Mouse (Mus musculus): ENCODE results near the gene Gm20594. TPM values are rescaled to one million over a fixed set of nuclear protein-coding genes. Genes with fewer than 3 reads are reported as not detected.

Gm20594 gene
- total RNA-seq (2014; fragmentation: Nextera tagmentation) (not detected in 2 replicates), total RNA-seq (2017) (not detected in 2 replicates), polyA plus RNA-seq (2012) (not detected in 2 replicates)

GRCm38 (mm10) chr6:79817616-79818015 lies at the start of gene Gm20594:
Gene Gm20594 (plus strand): TSS chr6:79817916.
- H3K36me3 ChIP-seq (replicated peaks), result no peaks in the 10 kb centered on the region
- no peaks in the 10 kb centered on the region for H3K9me3 ChIP-seq (replicated peaks)
- no peak for ATAC-seq (ENCODE audit: extremely low read depth, insufficient number of reproducible peaks, low FRiP score, poor library complexity, severe bottlenecking)
- TF ChIP-seq TAL1 (conservative IDR thresholded peaks at IDR 0.05; ENCODE audit: low read depth, low read length) (no peak), POLR2AphosphoS5 (IDR thresholded peaks at IDR 0.05; ENCODE audit: insufficient replicate concordance, low read depth, low read length) (no peak), GATA1 (IDR thresholded peaks at IDR 0.05; ENCODE audit: borderline replicate concordance, low read length) (no peak), GATA2 (IDR thresholded peaks at IDR 0.05; ENCODE audit: borderline replicate concordance, low read depth, low read length) (no peak), CTCF (IDR thresholded peaks at IDR 0.05; ENCODE audit: low read depth, low read length) (no peak)
- no peak for DNase-seq (ENCODE audit: low spot score)
- H3K4me3 ChIP-seq (ENCODE audit: low read depth, low read length), result no peak within 1 kb of the TSS
- H3K4me1 ChIP-seq (ENCODE audit: insufficient read depth, low read depth, low read length), result no peaks in the 10 kb centered on the region
- H3K27me3 ChIP-seq (ENCODE audit: insufficient read depth, low read length), result no peaks in the 10 kb centered on the region

DNA sequence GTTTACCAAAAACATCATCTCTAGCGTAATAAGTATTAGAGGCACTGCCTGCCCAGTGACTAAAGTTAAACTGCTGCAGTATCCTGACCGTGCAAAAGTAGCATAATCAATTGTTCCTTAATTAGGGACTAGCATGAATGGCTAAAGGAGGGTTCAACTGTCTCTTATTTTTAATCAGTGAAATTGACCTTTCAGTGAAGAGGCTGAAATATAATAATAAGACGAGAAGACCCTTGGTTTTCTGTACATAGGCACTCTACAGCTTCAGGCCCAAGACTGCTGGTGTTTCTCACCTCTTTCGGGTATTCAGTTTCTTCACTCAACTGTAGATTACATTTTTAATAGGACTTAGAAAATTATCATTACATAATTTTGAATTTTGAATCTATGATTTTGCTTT lies 398 bp downstream of the Gm20594 start:
- H3K9me3 ChIP-seq (replicated peaks), result no peaks in the 10 kb centered on the region
- TF ChIP-seq GATA2 (IDR thresholded peaks at IDR 0.05; ENCODE audit: borderline replicate concordance, low read depth, low read length) (no peak), POLR2AphosphoS5 (IDR thresholded peaks at IDR 0.05; ENCODE audit: insufficient replicate concordance, low read depth, low read length) (no peak), GATA1 (IDR thresholded peaks at IDR 0.05; ENCODE audit: borderline replicate concordance, low read length) (no peak), CTCF (IDR thresholded peaks at IDR 0.05; ENCODE audit: low read depth, low read length) (no peak), TAL1 (conservative IDR thresholded peaks at IDR 0.05; ENCODE audit: low read depth, low read length) (no peak)
- ATAC-seq (ENCODE audit: extremely low read depth, insufficient number of reproducible peaks, low FRiP score, poor library complexity, severe bottlenecking) (peak; percentile 100), DNase-seq (ENCODE audit: low spot score) (no peak)
- no peaks in the 10 kb centered on the region for H3K27me3 ChIP-seq (ENCODE audit: insufficient read depth, low read length)
- no peak overlapping the region for H3K4me3 ChIP-seq (ENCODE audit: low read depth, low read length)
- H3K36me3 ChIP-seq (replicated peaks), result no peaks in the 10 kb centered on the region
- no peaks in the 10 kb centered on the region for H3K4me1 ChIP-seq (ENCODE audit: insufficient read depth, low read depth, low read length)

DNA sequence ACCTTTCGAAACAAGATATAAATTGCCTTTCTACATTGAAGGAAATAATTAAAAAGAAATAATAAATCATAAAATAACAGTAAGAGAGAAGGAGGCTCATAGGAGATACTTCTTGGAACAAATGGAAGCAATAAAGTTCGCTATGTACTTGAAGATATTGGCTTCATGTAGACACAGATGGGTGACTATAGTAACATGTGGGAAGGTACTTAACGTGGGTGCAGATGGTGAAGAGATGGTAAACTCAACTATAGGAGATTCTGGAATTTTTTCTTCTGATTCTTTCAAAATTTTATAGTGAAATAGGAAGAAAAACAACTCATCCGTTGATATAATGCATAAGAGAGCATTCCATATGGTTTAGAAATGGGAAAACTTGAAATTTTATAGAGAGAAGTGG lies 16.1 kb downstream of the Gm20594 start:
- DNase-seq (ENCODE audit: low spot score) (no peak), ATAC-seq (ENCODE audit: extremely low read depth, insufficient number of reproducible peaks, low FRiP score, poor library complexity, severe bottlenecking) (no peak)

DNA sequence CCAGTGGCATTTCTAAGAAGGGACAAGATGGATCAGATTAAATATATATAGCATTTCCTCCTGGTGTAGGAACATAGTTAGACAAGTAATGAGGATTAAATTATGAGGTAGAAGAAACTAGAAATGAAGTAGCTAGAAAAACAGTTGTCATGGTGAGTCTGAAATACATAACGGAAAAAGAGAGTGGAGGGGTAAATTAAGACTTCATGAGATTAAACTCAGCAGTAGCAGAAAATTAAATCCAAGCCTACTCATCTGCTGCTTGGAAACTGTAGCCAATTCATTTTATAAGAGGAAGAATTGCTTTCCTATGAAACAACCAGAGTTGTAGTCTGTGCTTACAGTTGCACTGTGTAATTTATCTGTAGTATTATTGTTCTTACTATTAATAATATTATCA lies 29.1 kb downstream of the Gm20594 start:
- ATAC-seq (ENCODE audit: extremely low read depth, insufficient number of reproducible peaks, low FRiP score, poor library complexity, severe bottlenecking) (no peak), DNase-seq (ENCODE audit: low spot score) (no peak)
- TF ChIP-seq TAL1 (conservative IDR thresholded peaks at IDR 0.05; ENCODE audit: low read depth, low read length) (no peak), CTCF (IDR thresholded peaks at IDR 0.05; ENCODE audit: low read depth, low read length) (no peak), GATA1 (IDR thresholded peaks at IDR 0.05; ENCODE audit: borderline replicate concordance, low read length) (no peak), POLR2AphosphoS5 (IDR thresholded peaks at IDR 0.05; ENCODE audit: insufficient replicate concordance, low read depth, low read length) (no peak), GATA2 (IDR thresholded peaks at IDR 0.05; ENCODE audit: borderline replicate concordance, low read depth, low read length) (no peak)
- no peaks in the 10 kb centered on the region for H3K27me3 ChIP-seq (ENCODE audit: insufficient read depth, low read length)
- H3K36me3 ChIP-seq (replicated peaks), result no peaks in the 10 kb centered on the region
- H3K9me3 ChIP-seq (replicated peaks), result no peaks in the 10 kb centered on the region
- H3K4me3 ChIP-seq (ENCODE audit: low read depth, low read length), result no peak overlapping the region
- H3K4me1 ChIP-seq (ENCODE audit: insufficient read depth, low read depth, low read length), result no peaks in the 10 kb centered on the region

More for the DNA sequence above, 16.1 kb downstream of the Gm20594 start:
- no peak for TF ChIP-seq CTCF (IDR thresholded peaks at IDR 0.05; ENCODE audit: low read depth, low read length)
- no peak for TF ChIP-seq GATA1 (IDR thresholded peaks at IDR 0.05; ENCODE audit: borderline replicate concordance, low read length)
- no peak for TF ChIP-seq TAL1 (conservative IDR thresholded peaks at IDR 0.05; ENCODE audit: low read depth, low read length)
- TF ChIP-seq POLR2AphosphoS5 (IDR thresholded peaks at IDR 0.05; ENCODE audit: insufficient replicate concordance, low read depth, low read length), result no peak
- TF ChIP-seq GATA2 (IDR thresholded peaks at IDR 0.05; ENCODE audit: borderline replicate concordance, low read depth, low read length), result no peak
- Histone ChIP-seq H3K4me1 (ENCODE audit: insufficient read depth, low read depth, low read length) (no peaks in the 10 kb centered on the region), H3K27me3 (ENCODE audit: insufficient read depth, low read length) (no peaks in the 10 kb centered on the region), H3K9me3 (replicated peaks) (peaks cover 5% of the 10 kb centered on the region), H3K36me3 (replicated peaks) (no peaks in the 10 kb centered on the region), H3K4me3 (ENCODE audit: low read depth, low read length) (no peak overlapping the region)

Other genes starting within 250 kb of the Gm20594 start
- not detected in 2 replicates for gene Lrrtm4, start 201.0 kb downstream of the Gm20594 start, total RNA-seq (2014; fragmentation: Nextera tagmentation)
- gene Lrrtm4, start 201.0 kb downstream of the Gm20594 start, total RNA-seq (2017), result 0.06 and 0.27 TPM in 2 replicates
- gene Lrrtm4, start 201.0 kb downstream of the Gm20594 start, polyA plus RNA-seq (2012), result not detected in 2 replicates